Mouse (Mus musculus) megakaryocyte, adult 5-6 weeks (primary cell): Measurements from ENCODE around the gene Btbd3. TPM values are rescaled to one million over a fixed set of nuclear protein-coding genes. Genes with fewer than 3 reads are reported as not detected.

Experiments
- ATAC-seq: 2 replicates; pipeline ENCODE4 v1.8.0; 2016; ENCODE audit warnings: mild to moderate bottlenecking, inconsistent platforms; ENCODE audit not compliant: poor library complexity, severe bottlenecking
- total RNA-seq, 2 experiments: library from RNA; stranded (forward) in 1 of 2; stranded (reverse) in 1 of 2; fragments of 153-499, 151-499 nt in 1 of 2; fragments of 221-1000, 200-1000 nt in 1 of 2; gene quantifications; 2 replicates each; pipeline versions ENCODE4 v1.2.3 to v1.2.4; 2015 to 2017

Btbd3 gene
- total RNA-seq (2015) (0.91 and 1.9 TPM in 2 replicates), total RNA-seq (2017) (0.49 and 1.0 TPM in 2 replicates)

GRCm38 (mm10) chr2:138256411-138256810 lies at the start of gene Btbd3:
Btbd3 (plus strand) TSS chr2:138256565.
- ATAC-seq: peak; percentile 73

DNA sequence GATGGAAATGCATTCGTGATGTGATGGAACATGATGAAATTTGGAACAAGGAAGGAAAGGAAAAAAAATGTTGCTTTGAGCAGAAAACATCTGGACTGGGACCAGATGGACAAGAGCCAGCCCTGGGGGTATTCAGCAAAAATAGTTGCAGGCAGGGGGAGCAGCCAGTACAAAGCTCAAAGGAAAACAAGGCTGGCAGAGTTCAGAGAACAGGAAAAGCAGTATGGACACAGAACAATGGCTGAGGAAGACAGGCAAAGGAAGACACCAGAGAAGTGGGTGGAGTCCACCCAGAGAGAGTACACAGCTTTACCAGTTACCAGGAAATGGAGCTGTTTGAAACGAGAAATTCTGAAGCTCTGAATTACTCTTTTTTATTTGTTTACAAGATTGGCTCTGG lies 40.8 kb upstream of the Btbd3 start:
- ATAC-seq: no peak

GRCm38 (mm10) chr2:138220269-138220668 lies 36.1 kb upstream of the Btbd3 start:
- no peak for ATAC-seq

DNA sequence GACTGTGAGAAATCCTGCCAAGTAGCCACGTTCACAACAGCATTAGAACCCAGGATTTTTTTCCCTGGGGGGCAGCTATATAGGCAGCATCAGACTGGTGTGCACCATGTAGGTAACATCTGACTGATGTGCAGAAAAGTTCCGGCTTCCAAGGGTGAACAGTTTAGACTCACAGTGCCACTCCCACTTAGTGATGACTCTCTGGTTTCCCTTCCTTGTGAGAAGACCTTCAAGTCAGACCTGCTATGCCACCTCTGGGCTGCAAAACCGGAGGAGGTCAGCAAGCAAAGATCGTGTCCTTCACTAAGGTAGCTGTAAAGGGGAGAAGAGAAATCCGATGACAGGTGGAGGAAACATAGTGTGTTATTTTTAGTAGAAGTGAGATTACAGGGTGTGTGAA lies 24.1 kb upstream of the Btbd3 start:
- no peak for ATAC-seq

- no peak for ATAC-seq
These were observed 20.2 kb upstream of the Btbd3 start for GRCm38 (mm10) chr2:138236149-138236548.

- ATAC-seq: no peak
These were observed 13.9 kb upstream of the Btbd3 start for GRCm38 (mm10) chr2:138242452-138242851.

- peak; percentile 98 for ATAC-seq
These were observed 10.6 kb upstream of the Btbd3 start for GRCm38 (mm10) chr2:138245631-138246289.

DNA sequence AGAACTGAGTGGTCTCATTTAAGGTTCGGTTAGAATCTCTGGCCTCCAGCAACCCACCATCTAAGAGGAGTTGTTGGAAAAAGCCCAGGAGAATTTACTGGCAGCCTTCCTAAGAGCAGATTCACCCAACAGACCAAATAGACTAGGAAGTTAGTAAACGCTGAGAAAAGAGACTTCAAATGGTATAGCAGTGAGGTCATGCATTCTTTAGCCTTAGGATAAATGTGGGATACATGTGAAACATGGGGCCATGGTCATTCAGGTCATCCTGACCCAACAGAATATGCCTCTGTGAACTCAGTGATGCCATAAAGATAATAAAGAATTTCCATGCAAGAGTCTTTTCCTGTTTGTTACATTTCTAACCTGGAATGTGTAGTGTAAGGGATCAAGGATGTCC lies 8.4 kb upstream of the Btbd3 start:
- ATAC-seq: no peak

DNA sequence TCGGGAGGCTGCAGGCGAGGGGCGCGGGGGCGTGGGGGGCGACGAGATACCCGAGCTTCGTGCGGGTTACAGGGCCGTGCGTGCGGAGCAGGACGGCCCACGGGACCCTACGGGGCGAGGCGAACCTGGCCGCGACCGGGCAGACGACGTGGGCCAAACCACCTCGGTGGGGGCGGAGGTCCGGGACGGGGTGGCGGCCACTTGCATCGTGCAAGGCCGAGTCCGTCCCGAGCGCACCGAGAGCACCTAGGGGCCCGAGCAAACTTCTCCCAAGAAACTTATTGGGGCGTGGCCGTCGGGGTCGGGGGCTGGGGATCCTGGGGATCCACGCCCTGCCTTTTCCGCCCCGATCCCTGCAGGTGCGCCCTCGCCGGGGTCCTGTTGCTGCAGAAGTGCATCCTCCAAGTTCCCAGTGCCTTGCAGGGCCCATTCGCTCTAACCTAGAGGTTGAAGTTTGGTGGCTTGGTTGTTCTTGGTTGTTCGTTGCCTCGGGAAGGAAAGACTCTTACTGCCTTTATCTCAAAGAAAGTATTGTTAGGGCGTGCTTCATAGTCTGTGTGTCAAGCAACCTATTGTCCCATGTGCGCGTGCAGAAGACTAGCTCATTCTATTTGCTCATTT lies 596 bp downstream of the Btbd3 start:
- ATAC-seq: peak; percentile 11; the same call in 1 of the 2 replicates

DNA sequence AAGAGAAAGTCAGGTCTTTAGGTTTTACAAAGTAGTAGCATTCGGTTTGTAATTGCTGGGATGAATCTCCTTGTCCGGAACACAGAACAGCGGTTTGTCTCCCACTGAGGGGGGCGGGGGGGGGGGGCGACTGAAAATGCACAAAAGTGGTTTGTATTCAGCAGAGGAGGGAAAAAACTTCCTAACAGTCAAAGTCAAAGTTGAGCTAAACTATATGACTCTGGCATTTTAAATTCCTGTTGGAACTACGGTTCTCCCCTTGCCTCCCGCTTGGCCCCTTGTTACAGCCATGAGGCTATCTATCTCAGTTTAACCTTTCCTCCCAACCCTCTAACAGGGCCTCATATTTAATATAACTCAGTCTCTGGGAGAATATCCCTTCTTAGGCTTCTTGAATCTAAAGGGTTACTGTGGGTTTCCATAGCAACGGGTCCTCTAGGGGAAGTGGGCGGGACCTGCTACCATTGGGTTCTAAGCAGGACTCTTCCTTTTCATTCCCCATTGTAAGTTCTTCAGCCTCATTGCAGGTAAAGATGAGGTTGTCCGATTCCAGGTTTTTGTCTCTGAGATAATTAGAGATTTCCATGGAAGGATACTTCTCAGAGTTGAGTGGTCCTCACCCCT lies 1.4 kb downstream of the Btbd3 start:
- peak; percentile 49 for ATAC-seq

DNA sequence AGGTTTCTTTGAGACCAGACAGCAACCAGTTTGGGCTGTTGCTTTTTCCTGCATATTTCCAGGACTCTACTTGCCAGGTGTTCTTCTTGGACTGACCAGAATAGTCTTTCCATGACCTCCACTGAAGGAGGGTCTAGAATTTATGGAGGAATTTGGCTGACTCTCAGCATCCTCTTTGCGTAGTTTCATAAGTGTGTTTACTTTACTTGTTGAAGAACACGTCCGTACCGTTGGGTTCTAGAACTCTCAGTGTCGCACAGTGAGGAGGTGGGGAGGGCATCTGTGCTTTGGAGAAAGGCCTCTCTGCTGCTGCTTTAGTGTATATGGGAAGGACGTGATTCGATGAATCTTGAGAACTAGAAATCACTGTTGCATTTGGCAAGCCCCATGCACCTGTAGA lies 4.8 kb downstream of the Btbd3 start:
- ATAC-seq: no peak

DNA sequence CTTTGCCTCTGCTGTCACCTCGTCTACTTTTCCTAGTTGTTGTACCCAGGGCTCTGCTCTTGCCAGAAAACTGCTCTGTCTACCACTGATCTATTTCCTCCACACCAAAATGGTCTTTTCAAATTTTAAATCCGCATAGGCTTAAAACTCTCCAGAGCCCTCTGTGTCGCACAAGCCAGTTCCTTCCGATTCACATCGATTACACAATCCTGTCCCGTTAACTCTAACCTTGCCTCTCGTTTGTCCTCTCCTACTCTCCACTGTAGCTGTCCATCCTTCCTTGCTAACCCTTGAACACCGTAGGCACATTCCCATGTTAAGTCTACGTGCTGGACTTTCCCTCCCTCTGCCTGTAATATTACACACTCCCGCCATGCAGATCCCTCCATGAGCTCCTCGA lies 6.5 kb downstream of the Btbd3 start:
- ATAC-seq: no peak

DNA sequence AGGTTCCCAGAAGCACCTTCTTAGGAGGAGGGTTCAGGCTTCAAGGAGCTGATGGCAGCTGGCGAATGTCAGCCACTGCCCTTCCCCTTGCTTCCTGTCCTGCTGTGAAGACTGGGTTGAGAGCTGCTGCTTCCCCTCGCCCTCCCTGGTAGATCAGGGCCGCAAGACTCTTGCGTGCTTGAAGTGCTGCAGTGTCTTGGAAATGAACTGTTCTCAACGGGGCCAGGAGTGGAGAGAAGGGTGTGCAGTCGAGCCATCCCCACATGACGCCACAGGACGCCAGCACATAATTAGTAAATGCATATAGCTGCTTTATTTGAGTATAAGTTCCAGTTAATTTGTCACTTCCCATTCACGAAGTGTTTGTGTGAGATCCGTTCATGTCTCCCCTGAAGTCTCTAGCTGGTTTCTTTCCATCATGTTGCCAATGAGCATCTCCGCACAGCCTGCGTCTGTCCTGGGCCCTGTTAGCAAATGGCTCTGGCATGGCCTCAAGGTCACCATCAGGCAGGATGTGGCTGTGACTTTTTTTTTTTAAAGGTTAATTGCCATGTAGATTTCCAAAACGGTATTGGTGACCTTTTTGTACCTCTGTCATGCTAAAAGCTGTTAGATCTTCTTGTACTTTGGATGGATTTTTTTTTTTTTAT lies 9.1 kb downstream of the Btbd3 start:
- ATAC-seq: peak; percentile 49; the same call in 1 of the 2 replicates

GRCm38 (mm10) chr2:138266679-138267078 lies 10.3 kb downstream of the Btbd3 start:
- ATAC-seq: no peak

DNA sequence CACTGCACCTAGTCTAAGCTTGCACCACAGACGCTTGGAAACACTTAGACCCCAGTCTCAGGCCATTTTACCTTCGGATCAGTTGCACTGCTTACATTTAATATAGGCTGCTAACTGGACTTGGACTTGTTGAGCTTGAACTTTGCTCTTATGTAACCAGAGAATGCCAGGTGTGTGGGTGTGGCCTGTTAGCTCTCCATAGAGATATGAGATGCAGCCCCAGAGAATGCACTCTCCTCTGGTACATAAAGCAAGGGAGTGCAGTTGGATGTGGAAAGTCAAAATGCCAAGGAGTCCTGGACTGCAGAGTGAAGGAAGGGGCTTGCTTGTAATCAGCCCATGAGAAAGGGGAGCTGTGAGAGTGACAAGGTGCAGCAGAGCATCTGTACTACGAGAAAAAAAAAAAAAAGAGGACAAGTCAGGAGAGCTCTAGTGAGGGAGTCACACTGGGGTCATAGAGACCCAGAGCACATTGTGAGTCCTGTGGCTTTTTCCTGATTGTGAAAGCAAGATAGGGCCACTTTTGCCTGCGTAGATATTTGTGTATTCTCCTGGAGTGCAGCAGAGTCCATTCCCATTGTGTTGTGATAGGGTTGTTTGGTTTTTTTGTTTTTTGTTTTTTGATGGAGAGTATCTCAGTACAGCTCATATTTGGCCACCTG lies 11.6 kb downstream of the Btbd3 start:
- ATAC-seq: no peak

DNA sequence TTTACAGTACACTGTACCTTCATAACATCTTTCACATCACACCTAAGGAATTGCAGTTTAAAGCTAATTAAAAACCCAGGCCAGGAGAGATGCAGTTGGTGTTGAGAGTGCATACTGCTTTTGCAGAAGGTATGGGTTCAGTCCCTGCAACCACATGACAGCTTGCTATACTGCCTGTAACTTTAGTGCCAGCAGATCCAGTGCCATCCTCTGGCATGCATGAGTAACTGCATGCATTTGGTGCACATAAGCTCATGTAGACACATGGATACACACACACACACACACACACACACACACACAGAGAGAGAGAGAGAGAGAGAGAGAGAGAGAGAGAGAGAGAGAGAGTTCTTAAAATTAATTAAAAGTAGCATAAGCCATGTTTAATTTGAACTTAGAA lies 13.0 kb downstream of the Btbd3 start:
- no peak for ATAC-seq

DNA sequence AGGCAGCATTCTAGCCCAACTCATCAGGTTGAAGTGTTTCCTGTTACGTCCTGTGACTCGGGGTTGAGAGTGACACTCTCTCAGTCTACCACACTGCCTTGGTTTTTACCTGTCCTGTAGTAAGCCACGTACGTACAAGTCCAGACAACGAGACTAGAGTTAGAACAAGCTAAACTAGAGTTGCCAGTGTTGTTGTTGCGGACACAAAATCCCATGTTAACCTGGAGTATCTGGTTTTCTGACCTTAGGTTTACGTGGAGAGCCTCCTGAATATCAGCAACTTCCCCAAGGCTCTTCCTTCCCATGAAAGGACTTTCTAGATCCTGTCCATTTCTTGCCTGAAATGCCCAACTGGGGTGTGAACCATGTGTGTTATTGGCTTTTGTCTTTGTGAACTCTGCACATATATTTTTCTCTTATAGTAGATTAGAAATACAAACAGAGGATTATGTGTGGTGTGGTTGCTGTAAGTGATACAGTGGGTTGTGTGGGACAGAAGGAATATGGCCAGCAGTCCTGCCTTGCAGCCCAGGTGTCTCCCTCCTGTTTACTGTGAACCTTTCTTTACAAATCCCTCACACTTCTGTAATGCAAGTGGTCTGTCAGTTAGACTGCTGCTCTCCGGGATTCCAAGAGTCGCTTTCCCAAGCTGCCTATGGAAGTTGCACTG lies 17.2 kb downstream of the Btbd3 start:
- no peak for ATAC-seq

GRCm38 (mm10) chr2:138274086-138274485 lies 17.7 kb downstream of the Btbd3 start:
- ATAC-seq: no peak

GRCm38 (mm10) chr2:138277842-138278691 lies 21.7 kb downstream of the Btbd3 start:
- ATAC-seq: peak; percentile 51
